Mouse (Mus musculus) neural tube, embryonic 14.5 days (tissue): ENCODE data around the gene Sesn2. TPM values are rescaled to one million over a fixed set of nuclear protein-coding genes. Genes with fewer than 3 reads are reported as not detected.
A peak's percentile ranks its signal among the peaks of the same experiment; 100 is the strongest.

ENCODE experiments used
- ATAC-seq: fragments of 200-750 bp; cut with Nextera tagmentation; 2 replicates; pipeline ENCODE4 v1.8.0; 2017; ENCODE audit warnings: low read depth, mild to moderate bottlenecking, moderate TSS enrichment, moderate library complexity
- H3K27ac ChIP-seq: fragments of 300-500 bp; sonication (generic); 2 replicates; pipeline ENCODE4 v1.5.1; 2014; ENCODE audit warnings: low read depth, mild to moderate bottlenecking, control low read depth, low read length, moderate library complexity, mixed read lengths
- H3K27me3 ChIP-seq: fragments of 300-500 bp; sonication (generic); 2 replicates; pipeline ENCODE4 v1.6.1; 2014; ENCODE audit warnings: low read length; ENCODE audit not compliant: control insufficient read depth, insufficient read depth
- H3K36me3 ChIP-seq: fragments of 300-500 bp; sonication (generic); 2 replicates; pipeline ENCODE4 v1.6.1; 2014; ENCODE audit warnings: low read length, mixed read lengths; ENCODE audit not compliant: control insufficient read depth, insufficient read depth
- H3K4me1 ChIP-seq: fragments of 300-500 bp; sonication (generic); 2 replicates; pipeline ENCODE4 v1.6.1; 2014; ENCODE audit warnings: low read length; ENCODE audit not compliant: control insufficient read depth, insufficient read depth
- H3K4me2 ChIP-seq: fragments of 300-500 bp; sonication (generic); 2 replicates; pipeline ENCODE4 v1.6.1; 2014; ENCODE audit warnings: mild to moderate bottlenecking, low read depth, low read length, control low read depth
- H3K4me3 ChIP-seq: fragments of 300-500 bp; sonication (generic); 2 replicates; pipeline ENCODE4 v1.5.1; 2014; ENCODE audit warnings: low read depth, low read length, control low read depth, mixed read lengths
- H3K9ac ChIP-seq: fragments of 300-500 bp; sonication (generic); replicated peaks from 2 replicates; pipeline ENCODE4 v1.6.1; 2014; ENCODE audit warnings: low read depth, mild to moderate bottlenecking, control low read depth, low read length, mixed read lengths
- H3K9me3 ChIP-seq: fragments of 300-500 bp; sonication (generic); 2 replicates; pipeline ENCODE4 v1.6.1; 2016; ENCODE audit warnings: low read length; ENCODE audit not compliant: control insufficient read depth
- WGBS: fragments of 180-500 bp; shearing (Covaris S2); extraction: QIAGEN DNeasy Blood & Tissue Kit; methylation state at CpG from one replicate; pipeline ENCODE4 v1.1.7; 2014; 5-methylcytosine and 5-hydroxymethylcytosine counted together
- polyA plus RNA-seq: library from polyadenylated mRNA; unstranded; fragments of >200 nt; fragmentation: Nextera tagmentation; extraction: Ambion mirVana; gene quantifications from 2 replicates; pipeline ENCODE4 v1.2.1, GENCODE M21; 2014

Gene Sesn2
- polyA plus RNA-seq, 1 experiment from 2014 or later: 7.3 TPM

GRCm38 (mm10) chr4:132532981-132533916, 22.9 kb upstream of the Sesn2 start, which contains the start of gene Atpif1:
Gene Atpif1 (minus strand): TSS chr4:132533659.
- ATAC-seq: peak; percentile 92
- H3K4me1 ChIP-seq: peaks cover 19% of the 10 kb centered on the region
- peak within 1 kb of the TSS; percentile 52 for H3K4me3 ChIP-seq
- H3K9me3 ChIP-seq: no peaks in the 10 kb centered on the region
- peaks cover 5% of the 10 kb centered on the region for H3K36me3 ChIP-seq
- WGBS: under 1% methylated on average over 63 of the region's 63 CpGs
- peak within 1 kb of the TSS; percentile 85 for H3K4me2 ChIP-seq
- H3K9ac ChIP-seq: peak within 1 kb of the TSS; percentile 81
- peak within 1 kb of the TSS; percentile 92 for H3K27ac ChIP-seq
- no peaks in the 10 kb centered on the region; the same call in 1 of the 2 replicates for H3K27me3 ChIP-seq

GRCm38 (mm10) chr4:132532496-132532895, 22.2 kb upstream of the Sesn2 start:
- Histone ChIP-seq H3K27ac (peak overlapping the region; percentile 92), H3K4me3 (peak overlapping the region; percentile 52), H3K9me3 (no peaks in the 10 kb centered on the region), H3K9ac (peak overlapping the region; percentile 81), H3K4me1 (peaks cover 17% of the 10 kb centered on the region), H3K4me2 (peak overlapping the region; percentile 85), H3K36me3 (peaks cover 5% of the 10 kb centered on the region), H3K27me3 (no peaks in the 10 kb centered on the region; the same call in 1 of the 2 replicates)
- no peak for ATAC-seq
- 32% methylated on average over 5 of the region's 5 CpGs for WGBS

- no peaks in the 10 kb centered on the region for H3K9me3 ChIP-seq
- 97% methylated on average over 20 of the region's 20 CpGs for WGBS
These were observed 19.9 kb upstream of the Sesn2 start for GRCm38 (mm10) chr4:132530033-132530804.

GRCm38 (mm10) chr4:132529344-132529743, 19.0 kb upstream of the Sesn2 start:
- no peaks in the 10 kb centered on the region for H3K9me3 ChIP-seq
- no peak overlapping the region for H3K4me2 ChIP-seq
- H3K36me3 ChIP-seq: peaks cover 5% of the 10 kb centered on the region
- H3K27ac ChIP-seq: no peak overlapping the region
- H3K4me3 ChIP-seq: no peak overlapping the region
- no peak overlapping the region for H3K9ac ChIP-seq
- WGBS: 90% methylated on average over 4 of the region's 4 CpGs
- H3K4me1 ChIP-seq: peaks cover 5% of the 10 kb centered on the region; the same call in 1 of the 2 replicates
- ATAC-seq: no peak
- no peaks in the 10 kb centered on the region; the same call in 1 of the 2 replicates for H3K27me3 ChIP-seq

More at GRCm38 (mm10) chr4:132530033-132530804, 19.9 kb upstream of the Sesn2 start:
- Histone ChIP-seq H3K4me1 (peaks cover 5% of the 10 kb centered on the region; the same call in 1 of the 2 replicates), H3K27me3 (no peaks in the 10 kb centered on the region; the same call in 1 of the 2 replicates), H3K9ac (no peak overlapping the region), H3K27ac (no peak overlapping the region), H3K36me3 (peaks cover 5% of the 10 kb centered on the region), H3K4me2 (no peak overlapping the region), H3K4me3 (no peak overlapping the region)
- ATAC-seq: no peak

GRCm38 (mm10) chr4:132527917-132528522, 17.7 kb upstream of the Sesn2 start:
- Histone ChIP-seq H3K9ac (no peak overlapping the region), H3K27ac (no peak overlapping the region), H3K4me1 (no peaks in the 10 kb centered on the region), H3K4me2 (no peak overlapping the region), H3K27me3 (no peaks in the 10 kb centered on the region; the same call in 1 of the 2 replicates), H3K9me3 (no peaks in the 10 kb centered on the region), H3K36me3 (peaks cover 5% of the 10 kb centered on the region), H3K4me3 (no peak overlapping the region)
- no peak for ATAC-seq
- WGBS: 93% methylated on average over 8 of the region's 8 CpGs

GRCm38 (mm10) chr4:132526678-132527077, 16.4 kb upstream of the Sesn2 start:
- Histone ChIP-seq H3K27me3 (no peaks in the 10 kb centered on the region), H3K4me3 (no peak overlapping the region), H3K4me1 (no peaks in the 10 kb centered on the region), H3K9me3 (no peaks in the 10 kb centered on the region), H3K36me3 (peaks cover 5% of the 10 kb centered on the region), H3K27ac (no peak overlapping the region), H3K9ac (no peak overlapping the region), H3K4me2 (no peak overlapping the region)
- 46% methylated on average over 2 of the region's 2 CpGs for WGBS
- no peak for ATAC-seq

GRCm38 (mm10) chr4:132524808-132525207, 14.5 kb upstream of the Sesn2 start:
- no peaks in the 10 kb centered on the region for H3K36me3 ChIP-seq
- WGBS: 42% methylated on average over 6 of the region's 6 CpGs

GRCm38 (mm10) chr4:132524321-132524741, 14.0 kb upstream of the Sesn2 start:
- Histone ChIP-seq H3K27ac (no peak overlapping the region), H3K4me3 (no peak overlapping the region), H3K9me3 (no peaks in the 10 kb centered on the region), H3K4me1 (no peaks in the 10 kb centered on the region), H3K4me2 (no peak overlapping the region), H3K27me3 (no peaks in the 10 kb centered on the region), H3K36me3 (no peaks in the 10 kb centered on the region), H3K9ac (no peak overlapping the region)
- no peak for ATAC-seq
- WGBS: 18% methylated on average over 11 of the region's 11 CpGs

More at GRCm38 (mm10) chr4:132524808-132525207, 14.5 kb upstream of the Sesn2 start:
- Histone ChIP-seq H3K4me3 (no peak overlapping the region), H3K27ac (no peak overlapping the region), H3K9ac (no peak overlapping the region), H3K4me2 (no peak overlapping the region), H3K4me1 (no peaks in the 10 kb centered on the region), H3K9me3 (no peaks in the 10 kb centered on the region), H3K27me3 (no peaks in the 10 kb centered on the region)
- ATAC-seq: no peak
